Mouse (Mus musculus) stomach, postnatal 0 days (tissue): ENCODE results near the gene Fstl1. TPM values are rescaled to one million over a fixed set of nuclear protein-coding genes. Genes with fewer than 3 reads are reported as not detected.

Experiments used
- ATAC-seq: fragments of 200-750 bp; cut with Nextera tagmentation; 2 replicates; pipeline ENCODE4 v1.8.0; 2017; ENCODE audit not compliant: low FRiP score, low TSS enrichment
- DNase-seq: peaks from one replicate; pipeline ENCODE4 v3.0.0-alpha.2; 2016; ENCODE audit warnings: low spot score
- H3K27ac ChIP-seq: fragments of 300-500 bp; sonication (generic); replicated peaks from 2 replicates; pipeline ENCODE4 v1.5.1; 2014; ENCODE audit warnings: mild to moderate bottlenecking, control low read depth
- H3K27me3 ChIP-seq: fragments of 300-500 bp; sonication (generic); 2 replicates; pipeline ENCODE4 v1.6.1; 2014; ENCODE audit warnings: low read length; ENCODE audit not compliant: control insufficient read depth, insufficient read depth
- H3K36me3 ChIP-seq: fragments of 300-500 bp; sonication (generic); 2 replicates; pipeline ENCODE4 v1.6.1; 2014; ENCODE audit warnings: low read length, mixed read lengths; ENCODE audit not compliant: control insufficient read depth, insufficient read depth
- H3K4me1 ChIP-seq: fragments of 300-500 bp; sonication (generic); replicated peaks from 2 replicates; pipeline ENCODE4 v1.6.1; 2014; ENCODE audit warnings: antibody characterized with exemption; ENCODE audit not compliant: control insufficient read depth, insufficient read depth
- H3K4me2 ChIP-seq: fragments of 300-500 bp; sonication (generic); replicated peaks from 2 replicates; pipeline ENCODE4 v1.6.1; 2014; ENCODE audit warnings: low read depth, mild to moderate bottlenecking, control low read depth, moderate library complexity
- H3K4me3 ChIP-seq: fragments of 300-500 bp; sonication (generic); 2 replicates; pipeline ENCODE4 v1.5.1; 2014; ENCODE audit warnings: low read depth, low read length, control low read depth
- H3K9ac ChIP-seq: fragments of 300-500 bp; sonication (generic); 2 replicates; pipeline ENCODE4 v1.6.1; 2014; ENCODE audit warnings: mild to moderate bottlenecking, low read length, control low read depth, mixed read lengths
- H3K9me3 ChIP-seq: fragments of 300-500 bp; sonication (generic); 2 replicates; pipeline ENCODE4 v1.6.1; 2016; ENCODE audit warnings: low read length; ENCODE audit not compliant: control insufficient read depth
- CTCF ChIP-seq: IDR thresholded peaks from 2 replicates; pipeline ENCODE4 v1.5.1; 2016; ENCODE audit warnings: antibody characterized with exemption, low read depth, mild to moderate bottlenecking, moderate library complexity
- EP300 ChIP-seq: optimal IDR thresholded peaks from 2 replicates; pipeline ENCODE3; 2016; ENCODE audit warnings: antibody characterized with exemption
- WGBS: fragments of 180-500 bp; shearing (Covaris S2); extraction: QIAGEN DNeasy Blood & Tissue Kit; methylation state at CpG from one replicate; pipeline ENCODE4 v1.1.7; 2014; 5-methylcytosine and 5-hydroxymethylcytosine counted together
- polyA plus RNA-seq: library from polyadenylated mRNA; unstranded; fragments of >200 nt; fragmentation: Nextera tagmentation; extraction: Ambion mirVana; gene quantifications from 2 replicates; pipeline ENCODE4 v1.2.1, GENCODE M21; 2015

Fstl1 gene
- polyA plus RNA-seq, 1 experiment from 2014 or later, result 254 TPM

- peak overlapping the region; percentile 31 for H3K4me2 ChIP-seq
- H3K4me1 ChIP-seq, result peaks cover 12% of the 10 kb centered on the region
- H3K27me3 ChIP-seq, result no peaks in the 10 kb centered on the region
- WGBS, result 5% methylated on average over 12 of the region's 12 CpGs
- DNase-seq (peak; percentile 86), ATAC-seq (peak; percentile 96)
- no peak overlapping the region; the same call in 1 of the 2 replicates for H3K4me3 ChIP-seq
- H3K9me3 ChIP-seq, result no peaks in the 10 kb centered on the region
- H3K36me3 ChIP-seq, result 0 out of 2 replicates have a peak, but pooled peaks cover 3% of the 10 kb centered on the region
- peak overlapping the region; percentile 89 for H3K27ac ChIP-seq
- peak overlapping the region; percentile 41 for H3K9ac ChIP-seq
- TF ChIP-seq EP300 (no peak), CTCF (no peak)
These were observed 11.8 kb downstream of the Fstl1 start for GRCm38 (mm10) chr16:37788367-37789014.

GRCm38 (mm10) chr16:37789015-37789381 lies 12.3 kb downstream of the Fstl1 start:
- Histone ChIP-seq H3K27ac (peak overlapping the region; percentile 89), H3K9ac (peak overlapping the region; percentile 41), H3K36me3 (0 out of 2 replicates have a peak, but pooled peaks cover 4% of the 10 kb centered on the region), H3K9me3 (no peaks in the 10 kb centered on the region), H3K4me3 (no peak overlapping the region), H3K4me1 (peaks cover 12% of the 10 kb centered on the region), H3K27me3 (no peaks in the 10 kb centered on the region), H3K4me2 (peak overlapping the region; percentile 31)
- DNase-seq (no peak), ATAC-seq (peak; percentile 14; the same call in 1 of the 2 replicates)
- no peak for TF ChIP-seq CTCF
- no peak for TF ChIP-seq EP300
- 34% methylated on average over 6 of the region's 6 CpGs for whole genome bisulfite sequencing

- H3K27me3 ChIP-seq, result no peaks in the 10 kb centered on the region
- H3K4me3 ChIP-seq, result no peak overlapping the region
- H3K9me3 ChIP-seq, result no peaks in the 10 kb centered on the region
- no peak for TF ChIP-seq EP300
- no peak for TF ChIP-seq CTCF
- H3K4me1 ChIP-seq, result peaks cover 12% of the 10 kb centered on the region
- 0 out of 2 replicates have a peak, but pooled peaks cover 4% of the 10 kb centered on the region for H3K36me3 ChIP-seq
- ATAC-seq (no peak), DNase-seq (no peak)
- H3K27ac ChIP-seq, result peak overlapping the region; percentile 89; the same call in 1 of the 2 replicates
- H3K9ac ChIP-seq, result no peak overlapping the region
- WGBS, result 50% methylated on average over 6 of the region's 6 CpGs
- no peak overlapping the region for H3K4me2 ChIP-seq
These were observed 12.8 kb downstream of the Fstl1 start for GRCm38 (mm10) chr16:37789394-37789920.

- Histone ChIP-seq H3K36me3 (0 out of 2 replicates have a peak, but pooled peaks cover 6% of the 10 kb centered on the region), H3K4me1 (peaks cover 12% of the 10 kb centered on the region), H3K9me3 (no peaks in the 10 kb centered on the region), H3K9ac (no peak overlapping the region), H3K27me3 (no peaks in the 10 kb centered on the region), H3K4me2 (no peak overlapping the region), H3K27ac (no peak overlapping the region), H3K4me3 (no peak overlapping the region)
- ATAC-seq, result no peak
- no peak for DNase-seq
- 59% methylated on average over 12 of the region's 12 CpGs for WGBS
- TF ChIP-seq EP300, result no peak
- no peak for TF ChIP-seq CTCF
These were observed 13.5 kb downstream of the Fstl1 start for GRCm38 (mm10) chr16:37790008-37790780.

GRCm38 (mm10) chr16:37790781-37791175 lies 14.1 kb downstream of the Fstl1 start:
- WGBS, result 53% methylated on average over 8 of the region's 8 CpGs
- Histone ChIP-seq H3K4me3 (no peak overlapping the region), H3K4me2 (no peak overlapping the region), H3K27ac (no peak overlapping the region), H3K36me3 (peaks cover 6% of the 10 kb centered on the region; the same call in 1 of the 2 replicates), H3K9ac (no peak overlapping the region), H3K27me3 (no peaks in the 10 kb centered on the region), H3K4me1 (peaks cover 12% of the 10 kb centered on the region), H3K9me3 (no peaks in the 10 kb centered on the region)
- ATAC-seq (no peak), DNase-seq (no peak)
- TF ChIP-seq CTCF (no peak), EP300 (no peak)
